Mouse (Mus musculus): ENCODE data around the gene Foxp3. TPM values are rescaled to one million over a fixed set of nuclear protein-coding genes. Genes with fewer than 3 reads are reported as not detected.

The Foxp3 gene
- polyA plus RNA-seq, 1 experiment from 2014 or later, result not detected

GRCm38 (mm10) chrX:7583881-7584280 is 10.4 kb downstream of the Foxp3 start:
- 86% methylated on average over 11 of the region's 11 CpGs for WGBS (ENCODE audit: insufficient replicate concordance)

GRCm38 (mm10) chrX:7586356-7586755 is 12.9 kb downstream of the Foxp3 start:
- H3K9ac ChIP-seq (replicated peaks), result no peak overlapping the region
- H3K4me3 ChIP-seq (ENCODE audit: low read depth, low read length), result no peak overlapping the region
- H3K27me3 ChIP-seq (ENCODE audit: insufficient read depth, low read length), result no peaks in the 10 kb centered on the region
- WGBS (ENCODE audit: insufficient replicate concordance), result 89% methylated on average over 3 of the region's 5 CpGs
- no peak for ATAC-seq
- H3K4me1 ChIP-seq (ENCODE audit: insufficient read depth), result no peaks in the 10 kb centered on the region
- H3K4me2 ChIP-seq (ENCODE audit: low read depth, low read length), result no peak overlapping the region
- H3K27ac ChIP-seq (ENCODE audit: low read depth), result no peak overlapping the region
- H3K9me3 ChIP-seq (ENCODE audit: low read length), result no peaks in the 10 kb centered on the region
- no peak for DNase-seq
- TF ChIP-seq CTCF (IDR thresholded peaks at IDR 0.05; ENCODE audit: low read depth) (no peak), EP300 (IDR thresholded peaks at IDR 0.05; ENCODE audit: low read depth) (no peak)
- no peaks in the 10 kb centered on the region for H3K36me3 ChIP-seq (replicated peaks; ENCODE audit: insufficient read depth, low read length)

More at GRCm38 (mm10) chrX:7583881-7584280, 10.4 kb downstream of the Foxp3 start:
- Histone ChIP-seq H3K9me3 (ENCODE audit: low read length) (no peaks in the 10 kb centered on the region), H3K9ac (replicated peaks) (no peak overlapping the region), H3K36me3 (replicated peaks; ENCODE audit: insufficient read depth, low read length) (no peaks in the 10 kb centered on the region), H3K4me2 (ENCODE audit: low read depth, low read length) (no peak overlapping the region), H3K4me3 (ENCODE audit: low read depth, low read length) (no peak overlapping the region), H3K27ac (ENCODE audit: low read depth) (no peak overlapping the region), H3K27me3 (ENCODE audit: insufficient read depth, low read length) (no peaks in the 10 kb centered on the region), H3K4me1 (ENCODE audit: insufficient read depth) (no peaks in the 10 kb centered on the region)
- TF ChIP-seq EP300 (IDR thresholded peaks at IDR 0.05; ENCODE audit: low read depth) (no peak), CTCF (IDR thresholded peaks at IDR 0.05; ENCODE audit: low read depth) (no peak)
- ATAC-seq (no peak), DNase-seq (no peak)

GRCm38 (mm10) chrX:7595371-7595770 is 21.9 kb downstream of the Foxp3 start:
- 95% methylated on average over 8 of the region's 9 CpGs for WGBS (ENCODE audit: insufficient replicate concordance)

GRCm38 (mm10) chrX:7604004-7604403 is 30.6 kb downstream of the Foxp3 start:
- DNase-seq (no peak), ATAC-seq (no peak)
- H3K9ac ChIP-seq (replicated peaks), result no peak overlapping the region
- peak overlapping the region; percentile 50 for H3K4me3 ChIP-seq (ENCODE audit: low read depth, low read length)
- 0 out of 2 replicates have a peak, but pooled peaks cover 4% of the 10 kb centered on the region for H3K36me3 ChIP-seq (replicated peaks; ENCODE audit: insufficient read depth, low read length)
- H3K27ac ChIP-seq (ENCODE audit: low read depth), result no peak overlapping the region
- no peaks in the 10 kb centered on the region for H3K27me3 ChIP-seq (ENCODE audit: insufficient read depth, low read length)
- H3K4me1 ChIP-seq (ENCODE audit: insufficient read depth), result no peaks in the 10 kb centered on the region
- H3K9me3 ChIP-seq (ENCODE audit: low read length), result no peaks in the 10 kb centered on the region
- TF ChIP-seq CTCF (IDR thresholded peaks at IDR 0.05; ENCODE audit: low read depth) (no peak), EP300 (IDR thresholded peaks at IDR 0.05; ENCODE audit: low read depth) (no peak)
- H3K4me2 ChIP-seq (ENCODE audit: low read depth, low read length), result peak overlapping the region; percentile 73
- 69% methylated on average over 7 of the region's 7 CpGs for WGBS (ENCODE audit: insufficient replicate concordance)

More at GRCm38 (mm10) chrX:7595371-7595770, 21.9 kb downstream of the Foxp3 start:
- no peak overlapping the region for H3K4me2 ChIP-seq (ENCODE audit: low read depth, low read length)
- DNase-seq, result no peak
- H3K36me3 ChIP-seq (replicated peaks; ENCODE audit: insufficient read depth, low read length), result peaks cover 12% of the 10 kb centered on the region; the same call in 1 of the 2 replicates
- no peak for ATAC-seq
- H3K4me1 ChIP-seq (ENCODE audit: insufficient read depth), result no peaks in the 10 kb centered on the region
- H3K9ac ChIP-seq (replicated peaks), result no peak overlapping the region
- no peaks in the 10 kb centered on the region for H3K27me3 ChIP-seq (ENCODE audit: insufficient read depth, low read length)
- H3K27ac ChIP-seq (ENCODE audit: low read depth), result no peak overlapping the region
- TF ChIP-seq CTCF (IDR thresholded peaks at IDR 0.05; ENCODE audit: low read depth), result no peak
- TF ChIP-seq EP300 (IDR thresholded peaks at IDR 0.05; ENCODE audit: low read depth), result no peak
- no peaks in the 10 kb centered on the region for H3K9me3 ChIP-seq (ENCODE audit: low read length)
- no peak overlapping the region for H3K4me3 ChIP-seq (ENCODE audit: low read depth, low read length)

- Histone ChIP-seq H3K4me3 (ENCODE audit: low read depth, low read length) (peak within 1 kb of the TSS; percentile 50), H3K27me3 (ENCODE audit: insufficient read depth, low read length) (peaks cover 4% of the 10 kb centered on the region; the same call in 1 of the 2 replicates), H3K4me2 (ENCODE audit: low read depth, low read length) (peak within 1 kb of the TSS; percentile 73), H3K27ac (ENCODE audit: low read depth) (peak within 1 kb of the TSS; percentile 42; the same call in 1 of the 2 replicates), H3K36me3 (replicated peaks; ENCODE audit: insufficient read depth, low read length) (0 out of 2 replicates have a peak, but pooled peaks cover 2% of the 10 kb centered on the region), H3K9me3 (ENCODE audit: low read length) (no peaks in the 10 kb centered on the region), H3K9ac (replicated peaks) (peak within 1 kb of the TSS; percentile 58), H3K4me1 (ENCODE audit: insufficient read depth) (no peaks in the 10 kb centered on the region)
- DNase-seq (peak; percentile 85), ATAC-seq (peak; percentile 94)
- TF ChIP-seq CTCF (IDR thresholded peaks at IDR 0.05; ENCODE audit: low read depth), result no peak
- no peak for TF ChIP-seq EP300 (IDR thresholded peaks at IDR 0.05; ENCODE audit: low read depth)
- 22% methylated on average over 28 of the region's 28 CpGs for WGBS (ENCODE audit: insufficient replicate concordance)
Measured at GRCm38 (mm10) chrX:7604879-7605574, 31.6 kb downstream of the Foxp3 start, which contains the start of gene Ccdc22. TSS of gene Ccdc22 (minus strand) at chrX:7605517.

GRCm38 (mm10) chrX:7605575-7605941 is 32.1 kb downstream of the Foxp3 start:
- Histone ChIP-seq H3K4me1 (ENCODE audit: insufficient read depth) (no peaks in the 10 kb centered on the region), H3K27ac (ENCODE audit: low read depth) (no peak overlapping the region), H3K4me2 (ENCODE audit: low read depth, low read length) (peak overlapping the region; percentile 73), H3K4me3 (ENCODE audit: low read depth, low read length) (no peak overlapping the region), H3K27me3 (ENCODE audit: insufficient read depth, low read length) (peaks cover 8% of the 10 kb centered on the region; the same call in 1 of the 2 replicates), H3K9me3 (ENCODE audit: low read length) (no peaks in the 10 kb centered on the region), H3K36me3 (replicated peaks; ENCODE audit: insufficient read depth, low read length) (0 out of 2 replicates have a peak, but pooled peaks cover 2% of the 10 kb centered on the region), H3K9ac (replicated peaks) (no peak overlapping the region)
- 32% methylated on average over 8 of the region's 8 CpGs for WGBS (ENCODE audit: insufficient replicate concordance)
- no peak for DNase-seq
- no peak; the same call in 1 of the 2 replicates for ATAC-seq
- no peak for TF ChIP-seq CTCF (IDR thresholded peaks at IDR 0.05; ENCODE audit: low read depth)
- no peak for TF ChIP-seq EP300 (IDR thresholded peaks at IDR 0.05; ENCODE audit: low read depth)

All from liver, postnatal 0 days (tissue).